Mouse (Mus musculus): Measurements from ENCODE around the gene Enpp5.

GRCm38 (mm10) chr17:44058145-44058544 lies 20.5 kb upstream of the Enpp5 start:
- no peak for TF ChIP-seq POLR2A (IDR thresholded peaks at IDR 0.05; ENCODE audit: control insufficient read depth, extremely low read depth, insufficient read depth, low read length, poor library complexity)
- TF ChIP-seq CTCF (IDR thresholded peaks at IDR 0.05; ENCODE audit: borderline replicate concordance, control insufficient read depth, extremely low read depth, insufficient read depth, low read length, poor library complexity): no peak

Data from thymus, adult 2 months (tissue).